Mouse (Mus musculus) spleen, adult 18-20 months (tissue): ENCODE data around the gene Foxn1.

Experiments
- DNase-seq, 2 experiments: peaks; one replicate each; pipeline ENCODE4 v3.0.0; 2022; ENCODE audit warnings: mixed read lengths in 2 of 2

The Foxn1 gene

DNA sequence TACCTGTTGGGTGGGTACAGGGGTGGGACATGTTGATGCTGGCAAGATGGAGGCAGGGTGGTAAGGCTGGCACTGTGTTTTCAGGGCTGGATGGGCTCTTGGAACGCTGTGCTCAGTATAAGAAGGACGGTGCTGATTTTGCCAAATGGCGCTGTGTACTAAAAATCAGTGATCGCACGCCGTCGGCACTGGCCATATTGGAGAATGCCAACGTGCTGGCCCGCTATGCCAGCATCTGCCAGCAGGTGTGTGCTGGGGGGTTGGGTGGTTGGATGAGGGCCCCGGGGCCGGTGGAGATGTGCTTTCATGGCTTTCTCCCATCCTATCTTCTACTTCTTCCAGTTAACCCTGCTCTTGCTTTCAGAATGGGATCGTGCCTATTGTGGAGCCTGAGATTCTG is 61.4 kb downstream of the Foxn1 start:
- no peak for DNase-seq

DNA sequence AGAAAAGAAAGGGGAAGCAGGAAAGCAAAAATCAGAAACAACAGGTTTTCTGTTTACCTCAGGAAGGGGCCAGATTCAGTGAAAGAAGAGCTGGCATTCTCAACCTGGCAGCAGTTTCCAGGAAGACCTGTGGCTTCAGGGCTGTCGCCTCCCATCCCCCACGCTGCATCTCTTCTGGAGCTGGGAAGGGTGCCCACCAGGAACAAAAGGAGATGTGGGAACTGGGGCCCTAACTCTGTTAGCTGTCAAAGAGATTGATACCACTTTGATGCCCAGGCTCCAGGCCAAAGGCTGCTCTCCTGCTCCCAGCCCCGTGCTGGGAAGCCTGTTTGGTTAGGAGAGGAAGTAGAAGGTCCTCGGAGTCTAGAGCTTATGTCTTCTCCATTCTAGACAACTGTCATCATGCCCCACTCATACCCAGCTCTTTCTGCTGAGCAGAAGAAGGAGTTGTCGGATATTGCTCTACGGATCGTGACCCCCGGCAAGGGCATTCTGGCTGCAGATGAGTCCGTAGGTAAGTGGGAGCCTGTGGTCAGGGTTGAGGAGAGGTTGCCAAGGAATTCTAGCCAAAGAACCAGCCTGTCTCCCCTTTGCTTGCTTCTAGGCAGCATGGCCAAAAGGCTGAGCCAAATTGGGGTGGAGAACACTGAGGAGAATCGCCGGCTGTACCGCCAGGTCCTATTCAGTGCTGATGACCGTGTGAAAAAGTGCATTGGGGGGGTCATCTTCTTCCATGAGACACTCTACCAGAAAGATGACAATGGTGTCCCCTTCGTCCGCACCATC is 62.2 kb downstream of the Foxn1 start:
- DNase-seq = no peak

DNA sequence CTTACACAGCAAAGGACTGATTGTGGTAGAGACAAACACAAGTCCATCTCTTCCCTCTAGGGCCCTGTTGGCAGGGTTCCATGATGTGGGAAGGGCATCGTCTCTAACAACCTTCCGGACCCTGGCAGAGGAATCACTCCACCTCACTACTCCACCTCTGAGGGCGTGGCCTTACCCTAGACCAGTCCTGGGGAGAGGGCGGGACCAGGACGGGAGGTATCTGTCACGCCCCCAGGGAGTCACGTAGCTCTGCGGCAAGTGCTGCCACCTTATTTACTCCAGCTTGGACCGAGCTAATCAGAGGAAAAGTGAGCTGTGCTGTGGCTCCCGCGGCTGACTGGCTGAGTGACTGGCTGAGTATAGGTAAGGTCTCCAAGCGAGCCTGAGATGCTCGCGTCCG is 63.5 kb downstream of the Foxn1 start, which contains the start of gene Aldoc:
TSS of gene Aldoc (plus strand) at position 109 of the 400 bp plus-strand sequence.
- DNase-seq = peak; percentile 78 to 81

DNA sequence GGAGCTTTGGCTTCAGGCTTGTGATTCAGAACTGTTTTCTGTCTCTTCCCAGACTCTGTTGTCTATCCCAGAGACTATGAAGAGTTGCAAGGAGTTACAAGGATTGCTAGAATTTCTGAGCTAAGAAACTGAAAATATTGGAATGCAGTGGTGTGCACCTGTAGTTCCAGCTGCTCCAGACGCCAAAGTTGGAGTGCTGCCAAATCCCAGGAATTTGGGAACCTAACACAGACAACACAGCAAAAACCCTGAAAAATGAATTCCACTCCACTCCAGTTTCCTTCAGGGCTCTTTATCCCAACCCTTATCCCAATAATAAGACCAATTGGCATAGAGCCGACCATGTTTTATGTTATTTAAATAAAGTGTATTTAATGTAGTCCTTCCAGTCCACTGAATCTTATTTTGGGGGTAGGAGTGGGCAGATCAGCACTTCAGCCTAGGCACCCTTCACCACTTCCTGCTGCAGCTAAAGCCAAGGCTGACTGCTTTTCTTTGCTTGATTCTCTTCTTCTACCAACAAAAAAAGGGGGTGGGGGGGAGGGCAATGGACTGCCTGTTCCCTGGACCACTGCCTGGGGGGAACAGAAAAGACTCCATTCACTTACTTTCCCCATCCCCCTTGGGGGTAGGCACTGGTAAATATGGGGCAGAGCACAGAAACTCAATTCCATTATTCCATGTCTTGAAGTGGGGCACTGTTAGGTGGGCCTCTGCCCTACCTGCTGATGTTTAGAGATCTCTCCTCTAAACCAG is 64.1 kb downstream of the Foxn1 start:
- no peak for DNase-seq

DNA sequence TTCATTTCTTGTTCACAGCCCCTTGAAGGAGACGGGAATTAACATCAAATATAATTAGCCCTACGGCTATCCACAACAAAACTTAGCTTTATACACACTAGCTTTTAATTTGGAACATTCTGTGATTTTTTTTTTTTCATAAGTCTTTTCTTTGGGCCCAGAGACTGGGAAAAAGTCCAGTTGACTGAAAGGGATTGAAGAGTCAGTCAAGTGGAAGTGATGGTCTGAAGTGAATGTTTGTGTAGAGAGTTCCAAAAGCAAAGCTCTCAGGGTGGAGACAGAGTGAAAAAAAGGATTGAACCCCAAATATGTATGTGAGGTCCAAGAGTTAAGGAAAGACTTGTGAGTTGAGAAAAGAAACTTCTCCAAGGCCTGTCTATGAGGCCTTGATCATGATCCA is 67.9 kb downstream of the Foxn1 start:
- no peak for DNase-seq

DNA sequence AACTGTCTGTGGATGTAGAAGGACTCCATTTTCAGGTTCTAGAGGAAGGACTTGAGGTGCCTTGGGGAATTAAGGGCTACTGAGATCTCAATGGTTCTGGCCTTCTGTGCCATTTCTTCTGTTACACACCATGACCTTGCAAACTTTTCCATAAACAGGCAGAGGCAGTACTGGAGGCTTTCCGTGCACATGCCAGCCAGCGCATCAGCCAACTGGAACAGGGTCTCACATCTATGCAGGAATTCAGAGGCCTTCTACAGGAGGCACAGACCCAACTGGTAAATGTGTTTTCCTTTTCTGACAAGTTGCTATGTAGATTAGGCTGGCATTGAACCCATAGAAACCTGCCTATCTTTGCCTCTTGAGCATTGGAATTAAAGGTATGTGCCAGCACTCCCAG is 72.7 kb downstream of the Foxn1 start:
- DNase-seq = no peak

DNA sequence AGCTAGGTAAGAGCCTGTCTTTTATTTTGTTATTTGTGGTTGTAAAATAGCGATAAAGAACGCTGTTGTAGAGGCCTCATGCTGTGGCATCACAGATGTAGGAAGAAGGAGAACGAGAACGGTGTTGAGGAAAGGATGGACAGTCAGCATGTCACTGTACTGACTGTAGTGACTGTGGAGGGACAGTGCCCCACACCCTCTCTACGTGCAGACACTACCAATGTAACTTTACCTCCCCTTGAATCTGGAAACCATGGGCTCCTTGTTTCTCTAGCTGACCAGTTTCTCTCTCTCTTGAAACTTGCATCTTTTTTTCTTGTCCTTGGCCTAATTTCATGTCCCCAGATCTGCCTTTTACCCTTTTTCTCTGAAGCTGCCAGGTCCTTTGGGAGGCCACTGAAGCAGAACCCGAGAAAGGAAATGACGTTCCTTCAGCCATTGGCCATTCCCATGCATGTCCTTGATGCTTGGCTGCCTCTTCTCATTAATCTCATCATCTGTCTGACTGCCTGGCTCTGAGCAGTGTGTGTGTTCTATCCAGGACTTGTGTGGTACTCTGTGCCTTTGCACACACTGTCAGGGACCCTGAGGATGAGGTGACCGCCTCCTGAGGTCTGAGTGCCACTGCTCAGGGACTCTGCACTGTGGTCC is 75.4 kb downstream of the Foxn1 start:
- DNase-seq = no peak
